Mouse (Mus musculus): ENCODE results near the gene Tmem210.

Gene Tmem210

GRCm38 (mm10) chr2:25292856-25293255 lies 4.9 kb downstream of the Tmem210 start:
- in situ Hi-C loops (cut with MboI, MseI), result no loop called here

- in situ Hi-C loops (cut with MboI, MseI), result no loop called here
These were observed 5.8 kb downstream of the Tmem210 start for GRCm38 (mm10) chr2:25293706-25294105.

GRCm38 (mm10) chr2:25297093-25297492 lies 9.1 kb downstream of the Tmem210 start:
- in situ Hi-C loops (cut with MboI, MseI), result no loop called here

GRCm38 (mm10) chr2:25298046-25298445 lies 10.1 kb downstream of the Tmem210 start:
- in situ Hi-C loops (cut with MboI, MseI), result no loop called here

GRCm38 (mm10) chr2:25303452-25303851 lies 15.5 kb downstream of the Tmem210 start:
- in situ Hi-C loops (cut with MboI, MseI), result no loop called here

- in situ Hi-C loops (cut with MboI, MseI), result no loop called here
These were observed 16.1 kb downstream of the Tmem210 start for GRCm38 (mm10) chr2:25303931-25304656.

- in situ Hi-C loops (cut with MboI, MseI), result no loop called here
These were observed 17.0 kb downstream of the Tmem210 start for GRCm38 (mm10) chr2:25304657-25305541.

- in situ Hi-C loops (cut with MboI, MseI), result no loop called here
These were observed 17.8 kb downstream of the Tmem210 start for GRCm38 (mm10) chr2:25305587-25306359.

- in situ Hi-C loops (cut with MboI, MseI), result no loop called here
These were observed 22.2 kb downstream of the Tmem210 start for GRCm38 (mm10) chr2:25310180-25310579.

GRCm38 (mm10) chr2:25310969-25311368 lies 23.0 kb downstream of the Tmem210 start:
- in situ Hi-C loops (cut with MboI, MseI), result no loop called here

- in situ Hi-C loops (cut with MboI, MseI), result no loop called here
These were observed 23.5 kb downstream of the Tmem210 start for GRCm38 (mm10) chr2:25311491-25311891.

GRCm38 (mm10) chr2:25318119-25318966 lies 30.4 kb downstream of the Tmem210 start:
- in situ Hi-C loops (cut with MboI, MseI), result no loop called here

GRCm38 (mm10) chr2:25318971-25319773 lies 31.2 kb downstream of the Tmem210 start, which contains the start of gene Grin1:
Grin1 (minus strand) TSS chr2:25319187.
- in situ Hi-C loops (cut with MboI, MseI), result no loop called here

- in situ Hi-C loops (cut with MboI, MseI), result no loop called here
These were observed 32.1 kb downstream of the Tmem210 start for GRCm38 (mm10) chr2:25320084-25320483.

- in situ Hi-C loops (cut with MboI, MseI), result no loop called here
These were observed 38.1 kb downstream of the Tmem210 start for GRCm38 (mm10) chr2:25326036-25326435.

- in situ Hi-C loops (cut with MboI, MseI), result no loop called here
These were observed 40.5 kb downstream of the Tmem210 start for GRCm38 (mm10) chr2:25328440-25328839.

- in situ Hi-C loops (cut with MboI, MseI), result loop anchor here (5.0 to 10.0 kb wide), 2 partner anchors 57 to 59 kb away; partner anchors contain the start of genes Anapc2 (in 2 of the 2) and Ssna1 (in 2 of the 2)
These were observed 43.5 kb downstream of the Tmem210 start for GRCm38 (mm10) chr2:25331470-25331869.

GRCm38 (mm10) chr2:25332286-25333160 lies 44.6 kb downstream of the Tmem210 start, which contains the start of gene Man1b1:
Man1b1 (plus strand) TSS chr2:25332338.
- in situ Hi-C loops (cut with MboI, MseI), result loop anchor here (5.0 to 10.0 kb wide), 2 partner anchors 58 to 60 kb away; partner anchors contain the start of genes Anapc2 (in 2 of the 2) and Ssna1 (in 2 of the 2)
